Mouse (Mus musculus): ENCODE results near the gene Muc5ac.
"Not testable (repeated sequence)": the region's sequence is repeated elsewhere in the genome, so short reads cannot be mapped to it uniquely, and the experiment has no call there.

Muc5ac gene

GRCm38 (mm10) chr7:141788677-141789452 lies at the start of gene Muc5ac:
Muc5ac (plus strand) TSS chr7:141788972.
- DNase-seq (ENCODE audit: low read depth, low spot score): no peak
- Histone ChIP-seq H3K27me3 (ENCODE audit: control insufficient read depth, insufficient read depth, low read length, poor library complexity, severe bottlenecking) (no peaks in the 10 kb centered on the region), H3K36me3 (ENCODE audit: control insufficient read depth, insufficient read depth, low read length, poor library complexity, severe bottlenecking) (no peaks in the 10 kb centered on the region)

- no peaks in the 10 kb centered on the region for H3K36me3 ChIP-seq (ENCODE audit: control insufficient read depth, insufficient read depth, low read length, poor library complexity, severe bottlenecking)
- no peak for DNase-seq (ENCODE audit: low read depth, low spot score)
These were observed 41.2 kb upstream of the Muc5ac start for GRCm38 (mm10) chr7:141747451-141748100.

GRCm38 (mm10) chr7:141752513-141752912 lies 36.3 kb upstream of the Muc5ac start:
- Histone ChIP-seq H3K27me3 (ENCODE audit: control insufficient read depth, insufficient read depth, low read length, poor library complexity, severe bottlenecking) (no peaks in the 10 kb centered on the region), H3K36me3 (ENCODE audit: control insufficient read depth, insufficient read depth, low read length, poor library complexity, severe bottlenecking) (no peaks in the 10 kb centered on the region)
- DNase-seq (ENCODE audit: low read depth, low spot score): no peak

More at GRCm38 (mm10) chr7:141747451-141748100, 41.2 kb upstream of the Muc5ac start:
- no peaks in the 10 kb centered on the region for H3K27me3 ChIP-seq (ENCODE audit: control insufficient read depth, insufficient read depth, low read length, poor library complexity, severe bottlenecking)

GRCm38 (mm10) chr7:141755831-141756230 lies 32.9 kb upstream of the Muc5ac start:
- Histone ChIP-seq H3K36me3 (ENCODE audit: control insufficient read depth, insufficient read depth, low read length, poor library complexity, severe bottlenecking) (no peaks in the 10 kb centered on the region), H3K27me3 (ENCODE audit: control insufficient read depth, insufficient read depth, low read length, poor library complexity, severe bottlenecking) (no peaks in the 10 kb centered on the region)
- peak; percentile 64 for DNase-seq (ENCODE audit: low read depth, low spot score)

- no peaks in the 10 kb centered on the region for H3K27me3 ChIP-seq (ENCODE audit: control insufficient read depth, insufficient read depth, low read length, poor library complexity, severe bottlenecking)
- DNase-seq (ENCODE audit: low read depth, low spot score): no peak
- no peaks in the 10 kb centered on the region for H3K36me3 ChIP-seq (ENCODE audit: control insufficient read depth, insufficient read depth, low read length, poor library complexity, severe bottlenecking)
These were observed 30.5 kb upstream of the Muc5ac start for GRCm38 (mm10) chr7:141758291-141758690.

- no peak for DNase-seq (ENCODE audit: low read depth, low spot score)
- Histone ChIP-seq H3K36me3 (ENCODE audit: control insufficient read depth, insufficient read depth, low read length, poor library complexity, severe bottlenecking) (no peaks in the 10 kb centered on the region), H3K27me3 (ENCODE audit: control insufficient read depth, insufficient read depth, low read length, poor library complexity, severe bottlenecking) (no peaks in the 10 kb centered on the region)
These were observed 18.3 kb upstream of the Muc5ac start for GRCm38 (mm10) chr7:141770521-141770920.

- no peaks in the 10 kb centered on the region for H3K36me3 ChIP-seq (ENCODE audit: control insufficient read depth, insufficient read depth, low read length, poor library complexity, severe bottlenecking)
- DNase-seq (ENCODE audit: low read depth, low spot score): no peak
- H3K27me3 ChIP-seq (ENCODE audit: control insufficient read depth, insufficient read depth, low read length, poor library complexity, severe bottlenecking): no peaks in the 10 kb centered on the region
These were observed 17.8 kb upstream of the Muc5ac start for GRCm38 (mm10) chr7:141770988-141771387.

GRCm38 (mm10) chr7:141772058-141772557 lies 16.7 kb upstream of the Muc5ac start:
- H3K27me3 ChIP-seq (ENCODE audit: control insufficient read depth, insufficient read depth, low read length, poor library complexity, severe bottlenecking): no peaks in the 10 kb centered on the region
- DNase-seq (ENCODE audit: low read depth, low spot score): no peak

GRCm38 (mm10) chr7:141774855-141775254 lies 13.9 kb upstream of the Muc5ac start:
- DNase-seq (ENCODE audit: low read depth, low spot score): no peak
- Histone ChIP-seq H3K27me3 (ENCODE audit: control insufficient read depth, insufficient read depth, low read length, poor library complexity, severe bottlenecking) (no peaks in the 10 kb centered on the region), H3K36me3 (ENCODE audit: control insufficient read depth, insufficient read depth, low read length, poor library complexity, severe bottlenecking) (no peaks in the 10 kb centered on the region)

More at GRCm38 (mm10) chr7:141772058-141772557, 16.7 kb upstream of the Muc5ac start:
- H3K36me3 ChIP-seq (ENCODE audit: control insufficient read depth, insufficient read depth, low read length, poor library complexity, severe bottlenecking): no peaks in the 10 kb centered on the region

GRCm38 (mm10) chr7:141776199-141776598 lies 12.6 kb upstream of the Muc5ac start:
- Histone ChIP-seq H3K27me3 (ENCODE audit: control insufficient read depth, insufficient read depth, low read length, poor library complexity, severe bottlenecking) (no peaks in the 10 kb centered on the region), H3K36me3 (ENCODE audit: control insufficient read depth, insufficient read depth, low read length, poor library complexity, severe bottlenecking) (no peaks in the 10 kb centered on the region)
- no peak for DNase-seq (ENCODE audit: low read depth, low spot score)

- Histone ChIP-seq H3K27me3 (ENCODE audit: control insufficient read depth, insufficient read depth, low read length, poor library complexity, severe bottlenecking) (no peaks in the 10 kb centered on the region), H3K36me3 (ENCODE audit: control insufficient read depth, insufficient read depth, low read length, poor library complexity, severe bottlenecking) (no peaks in the 10 kb centered on the region)
- DNase-seq (ENCODE audit: low read depth, low spot score): no peak
These were observed 5.5 kb downstream of the Muc5ac start for GRCm38 (mm10) chr7:141794251-141794650.

- Histone ChIP-seq H3K36me3 (ENCODE audit: control insufficient read depth, insufficient read depth, low read length, poor library complexity, severe bottlenecking) (no peaks in the 10 kb centered on the region), H3K27me3 (ENCODE audit: control insufficient read depth, insufficient read depth, low read length, poor library complexity, severe bottlenecking) (no peaks in the 10 kb centered on the region)
These were observed 14.4 kb downstream of the Muc5ac start for GRCm38 (mm10) chr7:141803206-141803605.

GRCm38 (mm10) chr7:141805384-141805783 lies 16.6 kb downstream of the Muc5ac start:
- Histone ChIP-seq H3K27me3 (ENCODE audit: control insufficient read depth, insufficient read depth, low read length, poor library complexity, severe bottlenecking) (no peaks in the 10 kb centered on the region), H3K36me3 (ENCODE audit: control insufficient read depth, insufficient read depth, low read length, poor library complexity, severe bottlenecking) (no peaks in the 10 kb centered on the region)
- no peak for DNase-seq (ENCODE audit: low read depth, low spot score)

More at GRCm38 (mm10) chr7:141803206-141803605, 14.4 kb downstream of the Muc5ac start:
- DNase-seq (ENCODE audit: low read depth, low spot score): no peak

- H3K27me3 ChIP-seq (ENCODE audit: control insufficient read depth, insufficient read depth, low read length, poor library complexity, severe bottlenecking); H3K36me3 ChIP-seq (ENCODE audit: control insufficient read depth, insufficient read depth, low read length, poor library complexity, severe bottlenecking); DNase-seq (ENCODE audit: low read depth, low spot score): not testable (repeated sequence)
These were observed 19.1 kb downstream of the Muc5ac start for GRCm38 (mm10) chr7:141807823-141808222.

GRCm38 (mm10) chr7:141809933-141810332 lies 21.2 kb downstream of the Muc5ac start:
- H3K27me3 ChIP-seq (ENCODE audit: control insufficient read depth, insufficient read depth, low read length, poor library complexity, severe bottlenecking); H3K36me3 ChIP-seq (ENCODE audit: control insufficient read depth, insufficient read depth, low read length, poor library complexity, severe bottlenecking); DNase-seq (ENCODE audit: low read depth, low spot score): not testable (repeated sequence)
